Mouse (Mus musculus) limb, embryonic 11.5 days (tissue): ENCODE measurements around the gene Gzmn. TPM values are rescaled to one million over a fixed set of nuclear protein-coding genes. Genes with fewer than 3 reads are reported as not detected.

Experiments
- ATAC-seq: fragments of 200-750 bp; cut with Nextera tagmentation; 2 replicates; pipeline ENCODE4 v1.8.0; 2017; ENCODE audit warnings: low read depth; ENCODE audit not compliant: insufficient number of reproducible peaks, low FRiP score, low TSS enrichment
- DNase-seq: peaks from one replicate; pipeline ENCODE4 v3.0.0-alpha.2; 2015; ENCODE audit warnings: low spot score
- H3K27ac ChIP-seq: fragments of 300-500 bp; sonication (generic); replicated peaks from 2 replicates; pipeline ENCODE4 v1.5.1; 2014; ENCODE audit warnings: low read depth, mild to moderate bottlenecking, low read length
- H3K27me3 ChIP-seq: fragments of 300-500 bp; sonication (generic); 2 replicates; pipeline ENCODE4 v1.6.1; 2014; ENCODE audit warnings: mild to moderate bottlenecking, low read length, mixed read lengths; ENCODE audit not compliant: control insufficient read depth, insufficient read depth
- H3K36me3 ChIP-seq: fragments of 300-500 bp; sonication (generic); 2 replicates; pipeline ENCODE4 v1.6.1; 2014; ENCODE audit warnings: mild to moderate bottlenecking, low read length, moderate library complexity, mixed read lengths; ENCODE audit not compliant: control insufficient read depth, insufficient read depth
- H3K4me1 ChIP-seq: fragments of 300-500 bp; sonication (generic); 2 replicates; pipeline ENCODE4 v1.6.1; 2014; ENCODE audit warnings: low read length, mixed read lengths; ENCODE audit not compliant: control insufficient read depth, insufficient read depth
- H3K4me2 ChIP-seq: fragments of 300-500 bp; sonication (generic); 2 replicates; pipeline ENCODE4 v1.6.1; 2014; ENCODE audit warnings: low read depth, mild to moderate bottlenecking, moderate library complexity; ENCODE audit not compliant: severe bottlenecking
- H3K4me3 ChIP-seq: fragments of 300-500 bp; sonication (generic); 2 replicates; pipeline ENCODE4 v1.5.1; 2014; ENCODE audit warnings: low read depth, low read length
- H3K9ac ChIP-seq: fragments of 300-500 bp; sonication (generic); 2 replicates; pipeline ENCODE4 v1.6.1; 2014; ENCODE audit warnings: mild to moderate bottlenecking, low read length
- H3K9me3 ChIP-seq: fragments of 300-500 bp; sonication (generic); 2 replicates; pipeline ENCODE4 v1.6.1; 2016; ENCODE audit warnings: low read length; ENCODE audit not compliant: control insufficient read depth
- polyA plus RNA-seq: library from polyadenylated mRNA; unstranded; fragments of >200 nt; fragmentation: Nextera tagmentation; extraction: Ambion mirVana; gene quantifications from 2 replicates; pipeline ENCODE4 v1.2.1, GENCODE M21; 2014

Gzmn gene
- polyA plus RNA-seq, 1 experiment from 2014 or later, result not detected

- H3K9me3 ChIP-seq, result no peaks in the 10 kb centered on the region
- no peaks in the 10 kb centered on the region for H3K27me3 ChIP-seq
- DNase-seq (no peak), ATAC-seq (no peak)
- H3K27ac ChIP-seq, result no peak within 1 kb of the TSS
- H3K4me1 ChIP-seq, result no peaks in the 10 kb centered on the region
- H3K4me3 ChIP-seq, result no peak within 1 kb of the TSS
- no peak within 1 kb of the TSS for H3K9ac ChIP-seq
- H3K4me2 ChIP-seq, result no peak within 1 kb of the TSS
- H3K36me3 ChIP-seq, result no peaks in the 10 kb centered on the region
These were observed 53.9 kb downstream of the Gzmn start, which contains the start of gene Gzme for GRCm38 (mm10) chr14:56120525-56120924. Gene Gzme (minus strand): TSS chr14:56120625.

Other genes with a start within 250 kb of the Gzmn start
- not detected in 2 replicates for gene Cma1, start 229.9 kb downstream of the Gzmn start, polyA plus RNA-seq
- not detected in 2 replicates for gene Cma2, start 223.6 kb downstream of the Gzmn start, polyA plus RNA-seq
- not detected in 2 replicates for gene Mcpt1, start 156.6 kb downstream of the Gzmn start, polyA plus RNA-seq
- not detected in 2 replicates for gene Mcpt9, start 144.1 kb downstream of the Gzmn start, polyA plus RNA-seq
- not detected in 2 replicates for gene Mcpt2, start 132.6 kb downstream of the Gzmn start, polyA plus RNA-seq
- not detected in 2 replicates for gene Mcpt4, start 112.3 kb downstream of the Gzmn start, polyA plus RNA-seq
- not detected in 2 replicates for gene Mcpt8, start 89.3 kb downstream of the Gzmn start, polyA plus RNA-seq
- not detected in 2 replicates for gene Ctsg, start 72.0 kb downstream of the Gzmn start, polyA plus RNA-seq
- not detected in 2 replicates for gene Gzme, start 54.0 kb downstream of the Gzmn start, polyA plus RNA-seq
- not detected in 2 replicates for gene Gzmd, start 42.0 kb downstream of the Gzmn start, polyA plus RNA-seq
- not detected in 2 replicates for gene Gzmg, start 15.0 kb downstream of the Gzmn start, polyA plus RNA-seq
- gene Gzmf, start 36.8 kb upstream of the Gzmn start, polyA plus RNA-seq, result not detected in 2 replicates
- gene Gzmc, start 60.1 kb upstream of the Gzmn start, polyA plus RNA-seq, result not detected in 2 replicates
- not detected in 2 replicates for gene Gzmb, start 87.7 kb upstream of the Gzmn start, polyA plus RNA-seq
- 0.06 and 0.12 TPM in 2 replicates for gene Atp12a, start 190.5 kb upstream of the Gzmn start, polyA plus RNA-seq
- 0.88 and 1.7 TPM in 2 replicates for gene Rnf17, start 228.0 kb upstream of the Gzmn start, polyA plus RNA-seq